Mouse (Mus musculus) thymus, postnatal 4 days (tissue): Measurements from ENCODE around the gene Lgmn.

Experiments
- DNase-seq: peaks from one replicate; pipeline ENCODE4 v3.0.0; 2021

Lgmn gene

DNA sequence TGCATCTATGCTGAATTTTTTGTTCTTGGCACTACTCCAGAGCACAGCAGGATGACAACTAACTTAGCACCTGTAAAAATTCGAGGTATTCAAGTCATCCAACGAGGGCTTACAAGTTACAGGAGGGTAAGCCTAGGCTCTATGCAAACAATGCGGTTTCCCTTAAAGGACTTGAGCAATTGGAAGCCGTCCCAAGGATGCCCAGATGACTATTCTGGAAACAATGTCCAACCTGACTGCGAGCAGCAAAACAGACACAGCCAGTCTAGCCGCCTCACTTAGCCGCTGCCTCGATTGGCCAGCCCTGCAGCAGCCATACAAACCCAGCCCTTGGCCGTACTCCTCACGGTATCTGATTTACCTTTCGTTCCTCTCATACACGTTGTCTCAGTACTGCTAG, 7.4 kb downstream of the Lgmn start:
- DNase-seq: no peak

DNA sequence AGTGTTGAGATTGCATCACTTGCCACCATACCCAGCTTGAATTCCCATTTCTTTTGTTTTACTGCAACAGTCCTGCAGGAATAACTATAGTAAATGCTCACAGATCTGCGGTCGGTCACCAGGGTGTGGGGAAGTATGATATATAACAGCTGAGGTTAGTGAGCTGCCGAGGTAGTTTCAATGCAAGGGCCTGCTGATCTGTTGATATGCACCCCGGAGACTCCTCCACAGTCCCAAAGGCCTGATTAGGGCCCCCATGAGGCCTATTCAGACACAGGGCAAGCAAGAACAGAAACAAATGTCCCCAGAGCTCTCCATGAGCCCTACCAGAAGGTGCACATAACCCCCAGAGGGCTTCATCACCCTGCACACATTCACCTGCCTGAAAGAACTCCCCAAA, 9.4 kb downstream of the Lgmn start:
- DNase-seq: no peak

DNA sequence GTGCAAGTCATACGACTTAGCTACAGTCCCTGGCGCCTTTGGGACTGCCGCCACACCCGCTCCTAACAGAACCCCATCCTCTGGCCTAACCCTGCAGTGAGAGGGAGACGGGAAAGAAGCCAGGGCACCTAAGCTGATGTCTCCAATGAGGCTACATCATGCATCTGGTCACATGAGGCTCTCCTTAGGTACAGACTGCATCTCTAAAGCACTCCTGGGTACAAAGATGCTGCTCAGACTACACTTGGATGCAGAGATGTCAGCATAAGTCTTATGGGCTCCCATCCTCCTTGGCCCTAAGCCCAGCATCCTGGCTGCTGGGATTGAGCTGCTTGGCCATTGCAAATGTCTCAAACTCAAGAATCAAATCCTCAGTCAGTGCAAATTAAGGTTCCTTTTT, 10.0 kb downstream of the Lgmn start:
- no peak for DNase-seq

DNA sequence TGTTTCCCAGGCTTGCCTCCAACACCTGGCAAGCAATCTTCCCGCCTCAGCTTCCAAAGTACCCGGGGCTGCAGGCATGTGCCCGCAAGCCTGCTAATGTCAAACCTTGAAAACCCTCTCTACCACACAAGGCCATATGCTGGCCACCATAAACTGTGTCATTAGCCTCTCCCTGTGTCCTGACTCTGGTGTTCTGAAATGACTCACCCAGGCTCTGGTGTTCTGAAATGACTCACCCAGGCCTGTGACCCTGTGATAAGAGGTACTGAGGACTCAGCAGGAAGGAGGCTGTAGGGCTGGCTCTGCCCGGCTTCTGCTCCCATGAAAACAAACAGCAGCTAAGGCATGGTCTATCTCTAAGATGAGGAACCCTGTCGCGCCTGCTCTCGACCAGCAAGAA, 13.3 kb downstream of the Lgmn start:
- no peak for DNase-seq

DNA sequence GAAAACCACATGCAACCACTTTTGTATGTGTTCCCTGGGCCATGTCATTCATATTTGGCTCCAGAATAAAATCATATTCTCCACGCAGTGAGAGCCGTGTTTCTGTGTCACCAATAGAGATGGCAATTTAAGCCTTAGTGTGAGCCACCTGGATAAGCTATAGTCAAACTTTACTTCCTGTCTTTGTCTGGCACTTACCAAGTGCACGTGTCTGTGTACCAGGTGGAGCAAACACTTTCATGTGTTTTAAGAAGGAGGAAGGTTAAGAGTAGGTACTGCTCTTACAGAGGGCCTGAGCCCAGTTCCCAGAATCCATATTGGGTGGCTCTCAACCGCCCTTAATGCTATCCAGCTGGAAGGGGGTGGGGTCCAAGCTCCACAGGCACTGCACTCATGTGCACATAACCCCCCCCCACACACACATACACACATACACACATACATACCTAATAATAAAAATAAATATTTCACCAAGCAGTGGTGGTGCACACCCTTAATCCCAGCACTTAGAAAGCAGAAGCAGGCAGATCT, 14.5 kb downstream of the Lgmn start:
- peak; percentile 25 for DNase-seq

DNA sequence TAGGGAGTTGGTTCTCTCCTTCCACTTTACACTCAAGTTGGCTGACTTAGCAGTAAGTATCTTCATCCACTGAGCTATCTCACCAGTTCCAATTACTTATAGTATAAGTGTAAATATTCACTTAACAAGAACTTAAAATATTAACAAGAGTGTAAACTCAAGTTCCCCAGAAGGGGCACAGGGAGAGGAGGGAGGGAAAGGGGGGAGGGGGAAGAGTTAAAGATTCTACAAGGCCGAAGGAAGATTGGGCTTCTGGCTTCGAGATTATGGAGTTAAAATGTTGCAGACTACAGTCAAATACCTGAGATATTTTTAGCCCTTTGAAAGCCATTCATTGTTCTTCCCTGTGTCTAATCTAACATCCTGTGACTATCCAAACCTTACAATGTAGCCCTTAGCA, 15.2 kb downstream of the Lgmn start:
- DNase-seq: no peak

DNA sequence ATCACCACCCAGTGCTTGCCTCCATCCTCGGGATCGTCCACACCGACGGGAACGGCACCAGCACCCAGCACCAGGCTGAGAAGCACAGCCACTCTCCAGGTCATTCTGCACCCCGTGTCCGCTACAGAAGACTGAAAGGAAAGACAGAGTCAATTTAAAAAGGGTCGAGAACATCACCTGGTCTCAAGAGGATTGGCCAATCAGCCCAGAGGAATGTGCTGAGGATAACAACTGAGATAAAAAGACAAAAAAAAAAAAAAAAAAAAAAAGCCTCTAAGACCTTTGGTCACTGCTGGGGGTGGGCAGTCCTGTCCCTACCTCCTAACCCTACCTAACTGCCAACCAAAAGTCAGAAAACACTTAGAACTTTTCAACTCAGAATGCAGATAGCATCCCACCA, 16.0 kb downstream of the Lgmn start:
- no peak for DNase-seq

DNA sequence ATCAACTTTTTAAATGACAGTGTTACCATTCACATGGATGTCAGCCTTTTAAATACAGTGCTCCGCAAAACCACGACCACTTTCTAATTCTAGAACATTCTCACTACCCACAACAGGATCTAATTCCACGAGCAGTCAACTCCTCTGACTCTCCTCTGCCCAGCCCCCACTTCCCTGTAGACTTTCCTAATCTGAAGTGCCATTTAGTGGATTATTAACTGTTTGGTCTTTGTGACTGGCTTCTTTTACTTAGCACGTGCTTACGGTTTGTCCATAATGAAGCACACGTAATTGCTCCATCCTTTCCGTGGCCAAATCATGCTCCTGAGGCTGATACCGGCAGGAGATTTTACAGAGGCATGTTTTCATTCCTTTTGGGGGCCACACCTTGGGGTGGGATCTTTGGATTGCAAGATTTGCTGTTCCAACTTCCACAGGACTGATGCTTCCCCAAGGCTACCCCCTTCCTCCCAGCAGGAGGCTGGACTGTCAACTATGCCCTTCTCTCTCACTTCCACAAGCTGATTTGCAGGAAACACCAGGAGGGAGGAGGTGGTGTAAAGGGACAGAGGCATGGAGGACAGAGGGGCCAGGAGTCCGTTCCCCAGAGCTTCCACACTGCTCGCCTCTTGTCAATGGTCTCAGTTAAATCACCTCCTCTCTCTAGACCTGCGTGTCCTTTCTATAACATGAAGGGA, 16.8 kb downstream of the Lgmn start:
- DNase-seq: no peak

DNA sequence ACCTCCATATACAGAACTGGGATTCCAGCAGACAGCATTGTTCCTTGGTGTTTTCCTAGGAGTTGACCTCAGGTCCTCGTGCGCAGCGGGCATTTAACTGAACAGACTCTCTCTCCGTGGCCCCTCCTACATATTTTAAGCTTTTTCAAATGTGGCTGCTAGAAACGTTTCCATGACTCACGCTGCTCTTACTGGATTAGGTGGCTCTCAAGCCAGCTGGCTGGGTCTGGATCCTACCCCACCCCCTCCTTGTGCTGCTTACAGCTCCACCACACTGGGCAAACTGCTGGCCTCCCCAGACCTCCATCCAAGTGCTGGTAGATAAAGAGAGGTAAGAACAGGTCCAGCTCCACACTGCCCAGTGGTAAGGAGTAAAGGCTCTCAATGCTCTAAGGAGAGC, 17.5 kb downstream of the Lgmn start:
- DNase-seq: no peak

DNA sequence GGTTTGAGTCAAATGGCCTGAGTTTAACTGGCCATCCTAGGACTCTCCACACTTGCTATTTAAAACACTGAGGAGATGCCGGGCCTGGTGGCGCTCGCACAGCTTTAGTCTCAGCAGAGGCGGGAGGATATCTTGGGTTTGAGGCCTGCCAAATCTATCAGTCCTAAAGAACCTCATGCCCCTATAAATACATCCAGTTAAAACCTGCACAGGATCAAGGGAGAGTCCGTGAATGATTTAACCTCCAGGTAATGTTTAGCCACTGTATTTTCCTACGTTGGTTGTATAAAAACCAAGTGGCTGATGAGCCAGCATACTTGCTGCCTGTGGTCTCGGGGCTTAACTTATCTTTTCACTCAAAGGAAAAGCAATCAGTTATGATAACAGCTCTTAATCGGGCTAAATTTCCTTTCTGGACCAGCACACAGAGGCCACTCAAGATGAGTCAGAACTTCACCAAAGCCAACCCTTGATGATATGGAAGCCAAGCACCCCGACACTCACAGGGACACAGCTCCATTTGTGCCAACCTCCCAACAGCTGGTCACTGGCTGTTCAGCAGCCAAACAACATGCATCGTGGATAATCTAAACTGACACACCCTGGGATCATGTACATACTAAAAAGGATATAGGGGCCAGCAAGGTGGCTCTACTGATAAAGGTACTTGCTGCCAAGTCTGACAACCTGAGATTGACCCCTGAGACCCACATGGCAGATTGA, 19.3 kb downstream of the Lgmn start:
- DNase-seq: no peak

DNA sequence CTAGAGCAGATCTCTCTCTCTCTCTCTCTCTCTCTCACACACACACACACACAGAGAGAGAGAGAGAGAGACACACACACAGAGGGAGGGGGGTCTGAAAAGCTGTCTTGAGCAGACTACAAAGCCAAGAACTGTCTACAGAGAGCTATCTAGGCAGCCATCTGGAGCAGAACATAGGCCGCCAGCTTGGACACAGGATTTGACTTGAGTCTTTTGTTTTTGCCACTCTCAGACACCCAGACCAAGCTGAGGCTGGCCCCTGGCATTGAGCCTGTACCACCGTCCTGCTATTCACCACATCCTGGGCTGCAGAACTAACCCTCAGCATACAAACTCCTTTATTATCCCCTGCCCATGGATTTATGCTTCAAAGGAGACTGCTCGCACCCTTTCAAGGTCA, 20.1 kb downstream of the Lgmn start:
- no peak for DNase-seq

DNA sequence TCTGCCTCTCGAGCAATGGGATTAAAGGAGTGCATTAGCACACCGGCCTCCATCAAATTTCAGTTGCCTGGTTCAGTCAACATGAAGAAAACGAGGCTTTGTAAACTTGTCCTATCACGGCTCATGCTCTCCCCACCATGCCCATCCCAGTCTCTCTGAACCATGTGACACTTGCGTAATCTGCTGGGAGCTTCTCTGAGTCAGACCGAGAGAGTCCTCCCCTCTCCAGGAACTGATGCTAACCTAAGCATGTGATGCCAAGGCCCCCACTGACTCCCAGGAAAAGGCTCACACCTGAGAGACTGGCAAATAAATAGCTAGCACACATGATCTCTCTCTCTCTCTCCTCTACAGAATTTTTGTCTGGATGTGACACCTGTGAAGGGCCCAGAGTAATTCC, 21.9 kb downstream of the Lgmn start:
- no peak for DNase-seq

DNA sequence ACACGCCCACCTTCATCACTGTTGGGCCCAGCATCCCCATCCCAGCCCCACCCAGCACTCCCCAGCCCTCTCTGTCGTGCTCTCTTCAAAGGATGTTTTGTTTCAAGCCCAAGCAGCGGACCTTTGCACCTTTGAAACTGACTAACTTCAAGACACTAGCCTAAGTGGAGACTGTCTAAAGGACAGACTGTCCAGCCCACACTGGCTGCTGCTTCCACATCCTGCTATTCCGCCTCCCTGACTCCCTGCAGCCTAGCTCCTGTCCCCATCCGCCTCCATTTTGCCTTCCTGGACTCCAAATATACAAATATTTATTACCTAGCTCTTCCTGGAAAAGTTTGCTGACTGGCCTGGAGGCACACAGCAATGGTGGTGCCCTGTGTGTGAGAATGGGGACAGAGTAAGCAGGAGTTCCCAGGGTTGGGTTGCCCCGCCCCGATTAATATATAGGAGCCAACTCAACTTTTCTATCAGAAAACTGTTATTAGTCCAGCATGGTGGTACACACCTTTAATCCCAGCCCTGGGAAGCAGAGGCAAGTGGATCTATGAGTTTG, 22.6 kb downstream of the Lgmn start:
- no peak for DNase-seq

DNA sequence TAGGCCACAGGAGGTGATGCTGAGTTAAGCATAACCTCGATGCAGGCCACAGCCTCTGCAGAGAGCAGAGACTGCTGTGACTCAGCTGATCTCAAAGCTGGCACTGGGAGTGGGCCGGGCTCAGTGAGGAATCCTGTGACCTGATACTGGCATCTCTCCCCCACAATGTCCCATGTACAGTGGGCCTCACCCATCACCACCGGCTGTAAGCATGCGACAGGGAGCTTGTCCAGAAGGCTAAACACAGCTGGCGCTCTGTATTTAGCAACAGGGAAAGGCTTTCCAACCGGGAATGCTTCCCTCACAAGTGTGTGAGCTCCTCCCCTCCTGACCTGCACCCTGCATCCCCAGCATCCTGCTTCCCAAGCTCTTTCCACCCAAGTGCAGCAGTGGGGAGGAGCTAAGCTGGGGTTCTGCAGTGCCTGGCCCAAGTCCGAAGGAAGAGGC, 23.2 kb downstream of the Lgmn start:
- DNase-seq: no peak

DNA sequence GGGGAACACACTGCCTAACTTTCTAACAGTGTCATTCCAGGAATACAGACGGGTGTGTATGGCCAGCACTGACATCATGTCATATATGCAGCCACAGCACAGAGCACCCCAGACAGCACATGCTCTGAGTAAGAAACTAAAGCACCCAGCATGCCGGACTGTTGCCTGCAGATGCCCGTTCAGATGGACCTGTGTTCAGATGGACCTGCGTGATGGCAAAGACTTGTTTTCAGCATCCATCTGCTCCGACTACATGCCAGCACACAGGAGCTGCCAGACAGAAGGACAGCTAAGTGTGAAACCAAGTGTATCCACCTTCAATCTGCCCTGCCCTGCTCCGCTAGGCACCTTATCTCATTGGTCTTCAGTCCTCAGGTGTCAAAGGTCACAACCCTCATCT, 24.9 kb downstream of the Lgmn start:
- DNase-seq: no peak

DNA sequence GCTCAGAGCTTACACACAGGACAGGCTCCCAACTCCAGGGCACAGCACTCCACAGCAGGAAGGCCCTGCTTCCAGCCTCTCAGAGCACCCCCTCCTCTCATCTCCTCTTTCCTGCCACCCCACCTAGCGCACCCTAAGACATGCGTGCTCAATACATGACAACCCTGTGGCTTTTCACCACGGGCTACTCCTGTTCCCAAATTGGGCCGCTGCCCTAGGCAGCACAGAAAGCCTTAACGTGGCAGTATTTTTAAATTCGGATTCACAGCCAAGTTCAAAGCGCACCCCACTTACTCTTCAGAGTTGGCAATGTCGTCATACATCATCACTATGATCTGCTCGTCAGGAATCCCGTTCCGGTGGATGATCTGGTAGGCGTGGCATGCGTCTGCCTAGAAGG, 26.4 kb downstream of the Lgmn start:
- DNase-seq: no peak

DNA sequence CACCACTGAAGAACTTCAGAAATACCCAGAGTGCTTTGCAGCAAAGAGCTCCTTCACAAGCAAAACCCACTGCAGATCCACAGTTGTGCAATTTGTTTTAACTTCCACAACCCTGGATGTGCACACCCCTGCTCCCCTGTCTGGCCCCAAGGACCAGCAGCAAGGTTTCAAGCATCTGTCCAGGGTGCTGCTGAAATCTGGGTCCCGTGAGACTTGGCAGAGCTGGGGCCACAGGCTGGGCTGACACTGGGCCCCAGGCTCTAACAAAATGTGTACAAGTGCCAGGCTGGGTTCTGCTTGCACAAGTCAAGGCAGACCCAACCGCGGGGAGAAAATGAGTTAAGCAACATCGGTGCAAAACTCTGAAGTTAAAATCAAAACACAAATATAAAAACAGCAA, 41.0 kb downstream of the Lgmn start:
- DNase-seq: no peak

DNA sequence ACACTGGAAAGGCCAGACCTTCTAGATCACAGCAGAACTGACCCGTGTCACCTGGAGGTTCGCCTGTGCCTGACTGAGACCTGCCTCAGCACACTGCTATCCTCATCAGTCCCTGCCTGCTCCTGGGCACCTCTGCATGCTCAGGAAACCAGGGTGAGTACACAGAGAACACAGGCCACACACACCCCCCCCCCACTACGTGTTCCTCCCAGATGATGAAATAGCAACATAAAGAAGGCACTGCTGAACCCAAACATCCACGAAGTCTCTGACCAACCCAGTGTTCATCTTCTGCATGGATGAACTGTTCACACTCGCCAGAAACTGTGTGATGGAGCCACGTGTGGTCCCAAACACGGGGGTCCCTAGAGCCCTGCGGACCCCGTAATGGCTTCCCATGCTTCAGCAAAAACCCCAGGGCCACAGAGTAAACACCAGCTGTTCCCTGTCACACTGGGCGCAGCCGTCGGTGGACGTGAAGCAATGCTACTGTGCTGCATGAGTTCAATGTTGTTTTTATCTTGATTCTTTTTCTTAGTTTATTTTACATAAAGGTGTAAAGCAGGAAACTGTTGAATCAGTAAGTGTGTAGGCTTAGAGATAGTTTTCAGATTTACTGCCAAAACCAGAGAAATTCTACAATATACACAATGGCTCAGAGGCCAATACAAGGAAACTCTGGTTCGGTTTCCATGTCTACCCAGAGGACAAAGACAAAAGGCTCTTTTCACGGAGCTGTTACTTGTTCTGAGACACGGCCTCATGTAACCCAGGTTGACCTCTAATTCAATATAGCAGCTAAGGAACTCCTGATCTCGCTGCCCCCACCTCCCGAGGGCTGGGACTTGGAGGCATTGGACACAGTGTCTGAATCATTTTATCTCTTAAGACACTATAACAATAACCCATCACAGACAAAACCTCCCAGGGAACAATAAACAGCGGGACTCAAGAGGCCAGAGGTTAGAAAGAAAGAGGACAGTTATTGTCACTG, 43.3 kb downstream of the Lgmn start:
- no peak for DNase-seq

DNA sequence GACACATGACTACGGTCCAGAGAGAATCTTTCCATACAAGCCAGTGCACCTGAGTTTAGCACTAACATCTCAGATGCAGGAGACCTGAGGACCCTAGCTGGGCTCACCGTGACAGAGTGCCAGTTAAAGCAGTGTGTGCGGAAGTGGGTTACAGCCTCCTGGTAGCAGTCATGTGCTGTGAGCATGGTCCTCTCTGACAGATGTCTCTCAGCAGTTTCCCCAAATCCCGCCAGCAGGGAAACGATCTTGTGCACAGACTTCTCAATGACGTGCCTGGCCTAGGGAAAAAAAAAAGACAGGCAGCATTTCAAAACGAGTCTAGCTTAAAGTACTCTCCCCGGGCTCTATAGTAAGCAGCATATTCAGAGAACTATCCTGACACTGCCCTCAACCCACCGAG, 44.1 kb downstream of the Lgmn start:
- no peak for DNase-seq

DNA sequence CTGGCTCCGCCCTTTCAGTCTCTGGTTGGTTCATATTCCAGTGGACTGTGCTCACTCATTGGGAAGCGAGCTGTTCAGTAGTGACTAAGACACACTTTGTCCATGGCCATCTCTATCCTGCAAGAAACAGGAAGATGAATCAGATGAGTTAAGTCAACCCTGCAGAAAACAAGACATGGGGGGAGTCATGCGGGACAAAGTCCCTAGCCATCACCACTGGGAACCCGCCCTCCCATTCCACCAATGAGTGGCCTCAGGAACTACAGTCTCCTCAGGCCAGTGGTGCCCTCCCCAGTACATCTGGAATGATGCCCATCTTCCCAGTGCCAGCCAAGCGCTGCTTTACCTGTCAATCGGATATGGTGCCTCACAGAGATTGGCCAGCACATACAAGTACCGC, 45.1 kb downstream of the Lgmn start:
- no peak for DNase-seq

DNA sequence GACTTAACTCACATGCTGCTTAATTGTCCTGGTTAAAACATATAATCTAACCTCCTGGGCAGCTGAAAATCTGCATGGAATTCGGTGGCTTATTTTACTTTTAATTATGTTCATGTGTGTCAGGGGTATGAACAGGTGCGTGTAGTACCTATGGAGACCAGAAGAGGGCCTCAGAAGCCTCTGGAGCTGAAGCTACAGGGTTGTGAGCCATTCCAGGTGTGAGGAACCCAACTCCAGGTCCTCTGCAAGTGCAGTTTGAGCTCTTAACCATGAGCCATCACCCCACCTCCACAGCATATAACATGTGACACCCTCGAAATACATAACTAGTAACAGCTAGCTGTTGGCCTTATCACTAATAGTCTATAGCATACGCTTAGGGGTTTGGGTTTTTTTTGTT, 47.6 kb downstream of the Lgmn start:
- peak; percentile 68 for DNase-seq

DNA sequence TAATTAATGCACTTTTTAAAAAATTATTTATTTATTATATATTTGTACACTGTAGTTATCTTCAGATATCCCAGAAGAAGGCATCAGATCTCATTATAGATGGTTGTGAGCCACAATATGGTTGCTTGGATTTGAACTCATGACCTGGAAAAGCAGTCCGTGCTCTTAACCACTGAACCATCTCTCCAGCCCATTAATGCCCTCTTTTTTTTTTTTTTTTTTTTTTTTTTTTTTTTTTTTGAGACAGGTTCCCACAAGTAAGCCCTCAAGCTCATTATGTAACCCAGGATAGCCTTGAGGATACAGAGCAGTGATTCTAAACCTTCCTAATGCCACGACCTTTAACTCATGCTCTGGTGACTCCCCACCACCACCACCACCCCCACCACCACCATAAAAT, 48.5 kb downstream of the Lgmn start:
- no peak for DNase-seq

DNA sequence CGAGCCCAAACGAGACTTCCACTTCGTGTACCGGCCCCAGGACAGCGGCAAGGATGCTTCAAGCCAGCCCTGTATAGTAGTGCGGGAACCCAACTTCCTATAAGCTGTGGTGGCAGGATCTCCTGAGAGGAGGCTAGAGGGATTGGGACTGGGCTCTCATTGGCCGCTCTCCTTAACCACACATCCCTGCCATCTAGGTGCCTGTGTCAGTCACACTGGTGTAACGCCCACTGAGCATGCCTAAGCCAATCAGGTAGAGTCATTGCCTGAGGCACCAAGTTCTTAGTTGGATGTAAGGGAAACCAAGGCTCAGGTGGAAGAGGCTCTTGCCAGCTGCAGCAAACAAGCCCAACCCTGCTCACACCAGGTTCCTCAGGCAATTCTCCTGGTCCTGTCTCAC, 49.6 kb downstream of the Lgmn start:
- no peak for DNase-seq
